Mouse (Mus musculus): ENCODE results near the gene Lrrc8c. TPM values are rescaled to one million over a fixed set of nuclear protein-coding genes. Genes with fewer than 3 reads are reported as not detected.

Lrrc8c gene
- total and polyA plus RNA-seq, 2 experiments from 2014 or later, result 6.9 to 11.5 TPM

DNA sequence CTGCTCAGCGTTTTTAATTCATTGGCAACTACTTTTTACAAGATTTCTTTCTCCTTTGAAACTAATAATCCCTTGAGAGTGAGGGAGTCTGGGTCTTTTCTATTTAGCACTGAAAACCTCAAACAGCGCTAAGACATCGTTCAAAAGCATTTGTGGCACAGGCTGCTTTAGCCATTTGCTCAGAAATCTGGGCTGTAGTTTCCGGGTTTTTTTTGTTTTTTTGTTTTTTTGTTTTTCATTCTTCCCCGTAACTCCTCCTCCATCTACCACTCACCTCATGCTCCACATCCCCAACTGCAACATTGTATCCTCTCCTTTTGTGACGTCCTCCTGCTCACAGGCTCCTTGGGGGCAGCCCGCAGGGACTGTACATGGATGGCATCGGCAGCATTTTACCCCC is 124.1 kb downstream of the Lrrc8c start:
- Histone ChIP-seq H3K4me2 (ENCODE audit: low read depth) (no peak overlapping the region), H3K36me3 (ENCODE audit: insufficient read depth) (no peaks in the 10 kb centered on the region), H3K27ac (ENCODE audit: low read depth, low read length) (no peak overlapping the region), H3K27me3 (ENCODE audit: insufficient read depth, low read length) (no peaks in the 10 kb centered on the region), H3K4me3 (ENCODE audit: low read depth, low read length) (no peak overlapping the region), H3K4me1 (ENCODE audit: insufficient read depth) (no peaks in the 10 kb centered on the region), H3K9me3 (ENCODE audit: low read length) (no peaks in the 10 kb centered on the region), H3K9ac (no peak overlapping the region)
- ATAC-seq (no peak), DNase-seq (no peak)
- WGBS, result 50% methylated on average over 8 of the region's 8 CpGs
- no peak for TF ChIP-seq CTCF (IDR thresholded peaks at IDR 0.05; ENCODE audit: low read depth)

DNA sequence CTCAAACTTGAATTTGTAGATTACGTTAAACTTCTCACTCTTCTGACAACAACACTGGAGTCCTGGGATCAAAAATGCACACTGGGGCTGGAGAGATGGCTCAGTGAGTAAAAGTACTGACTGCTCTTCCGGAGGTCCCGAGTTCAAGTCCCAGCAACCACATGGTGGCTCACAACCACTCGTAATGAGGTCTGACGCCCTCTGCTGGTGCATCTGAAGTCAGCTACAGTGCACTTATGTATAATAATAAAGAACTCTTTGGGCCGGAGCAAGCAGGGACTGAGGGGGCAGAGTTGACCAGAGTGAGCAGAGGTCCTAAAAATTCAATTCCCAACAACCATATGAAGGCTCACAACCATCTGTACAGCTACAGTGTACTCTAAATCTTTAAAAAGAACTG is 125.0 kb downstream of the Lrrc8c start:
- Histone ChIP-seq H3K27me3 (ENCODE audit: insufficient read depth, low read length) (no peaks in the 10 kb centered on the region), H3K4me3 (ENCODE audit: low read depth, low read length) (no peak overlapping the region), H3K27ac (ENCODE audit: low read depth, low read length) (no peak overlapping the region), H3K9me3 (ENCODE audit: low read length) (no peaks in the 10 kb centered on the region), H3K4me1 (ENCODE audit: insufficient read depth) (no peaks in the 10 kb centered on the region), H3K36me3 (ENCODE audit: insufficient read depth) (no peaks in the 10 kb centered on the region), H3K9ac (no peak overlapping the region), H3K4me2 (ENCODE audit: low read depth) (no peak overlapping the region)
- DNase-seq (no peak), ATAC-seq (no peak)
- 91% methylated on average over 6 of the region's 6 CpGs for WGBS
- peak; percentile 18; the same call in 1 of the 2 replicates for TF ChIP-seq CTCF (IDR thresholded peaks at IDR 0.05; ENCODE audit: low read depth)

DNA sequence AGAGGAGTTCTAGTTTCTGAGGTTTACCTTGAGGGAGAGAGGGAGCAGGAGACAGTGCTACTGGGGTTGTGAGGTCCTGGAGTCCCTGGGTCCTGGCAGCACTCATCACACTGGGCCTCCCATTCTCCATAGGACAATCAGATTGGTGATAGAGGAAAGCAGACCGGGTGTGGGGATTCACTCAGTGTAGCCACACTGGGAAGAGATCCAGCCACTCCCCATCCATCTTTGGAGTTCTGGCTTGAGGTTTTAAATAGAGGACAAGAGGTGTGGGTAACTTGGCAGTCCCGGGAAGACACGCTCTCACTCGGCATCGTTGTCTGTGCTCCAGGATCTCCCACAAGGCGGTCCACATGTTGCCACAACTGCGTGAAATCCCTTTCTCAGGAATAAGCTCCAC is 127.9 kb downstream of the Lrrc8c start:
- Histone ChIP-seq H3K36me3 (ENCODE audit: insufficient read depth) (no peaks in the 10 kb centered on the region), H3K4me2 (ENCODE audit: low read depth) (no peak overlapping the region), H3K9ac (no peak overlapping the region), H3K27ac (ENCODE audit: low read depth, low read length) (no peak overlapping the region), H3K4me3 (ENCODE audit: low read depth, low read length) (no peak overlapping the region), H3K9me3 (ENCODE audit: low read length) (no peaks in the 10 kb centered on the region), H3K4me1 (ENCODE audit: insufficient read depth) (no peaks in the 10 kb centered on the region), H3K27me3 (ENCODE audit: insufficient read depth, low read length) (no peaks in the 10 kb centered on the region)
- no peak for DNase-seq
- no peak for ATAC-seq
- TF ChIP-seq CTCF (IDR thresholded peaks at IDR 0.05; ENCODE audit: low read depth), result no peak
- 89% methylated on average over 7 of the region's 7 CpGs for WGBS

DNA sequence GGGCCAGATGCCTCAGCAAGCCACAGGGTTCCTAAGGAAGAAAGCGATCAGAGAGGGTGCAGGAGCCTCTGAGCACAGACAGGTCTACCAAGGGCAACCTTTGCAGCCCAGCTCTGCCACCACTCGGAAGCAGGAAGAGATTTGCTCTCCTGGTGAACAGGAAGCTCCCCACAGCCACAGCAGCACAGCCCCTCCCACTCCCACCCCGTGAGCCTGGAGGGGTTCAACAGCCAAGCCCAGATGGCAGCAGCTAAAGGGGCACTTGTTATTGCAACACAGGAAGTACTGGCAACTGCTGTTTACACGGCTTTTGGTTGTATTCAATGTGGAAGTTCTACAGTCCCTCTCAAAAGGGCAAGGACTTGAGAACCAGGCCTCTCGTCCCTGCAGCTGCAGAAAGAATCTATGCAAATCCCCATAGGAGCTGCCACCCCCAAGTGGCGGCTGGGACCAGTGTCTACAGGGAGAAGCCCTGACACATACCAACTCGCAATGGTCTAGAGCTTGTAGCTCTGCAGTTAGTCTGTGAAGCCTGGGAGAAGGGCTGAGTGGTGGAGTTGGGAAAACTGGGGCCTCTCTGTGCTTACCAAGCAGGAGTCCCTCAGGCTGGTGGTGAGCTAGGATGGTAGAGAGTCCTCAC is 129.6 kb downstream of the Lrrc8c start:
- Histone ChIP-seq H3K4me3 (ENCODE audit: low read depth, low read length) (no peak overlapping the region), H3K4me2 (ENCODE audit: low read depth) (no peak overlapping the region), H3K27ac (ENCODE audit: low read depth, low read length) (no peak overlapping the region), H3K9me3 (ENCODE audit: low read length) (no peaks in the 10 kb centered on the region), H3K4me1 (ENCODE audit: insufficient read depth) (no peaks in the 10 kb centered on the region), H3K36me3 (ENCODE audit: insufficient read depth) (no peaks in the 10 kb centered on the region), H3K27me3 (ENCODE audit: insufficient read depth, low read length) (no peaks in the 10 kb centered on the region), H3K9ac (no peak overlapping the region)
- no peak for TF ChIP-seq CTCF (IDR thresholded peaks at IDR 0.05; ENCODE audit: low read depth)
- WGBS, result 40% methylated on average over 7 of the region's 7 CpGs
- ATAC-seq (peak; percentile 83), DNase-seq (peak; percentile 8)

DNA sequence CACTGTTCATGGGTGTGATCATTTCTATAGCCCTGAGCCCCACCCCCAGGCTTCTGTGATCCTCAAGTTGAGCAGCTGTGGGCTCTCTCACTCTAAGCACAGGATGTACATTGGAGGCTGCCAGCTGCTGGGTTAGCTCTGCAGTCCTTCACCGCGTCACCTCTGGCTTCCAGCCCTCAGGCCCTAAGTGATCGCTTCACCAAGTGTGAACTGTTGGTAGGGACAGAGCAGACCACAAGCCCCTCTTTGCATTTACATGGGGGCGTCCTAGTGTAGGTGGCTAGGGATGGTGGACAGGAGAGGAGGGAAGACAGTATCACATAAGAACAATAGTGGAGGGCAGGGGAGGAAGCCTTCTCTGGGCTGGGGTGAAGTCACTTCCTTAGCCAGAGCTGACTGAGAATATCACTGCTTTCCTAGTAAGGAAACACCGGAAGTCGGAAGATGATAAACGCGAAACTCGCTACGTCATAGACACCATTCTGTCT is 130.4 kb downstream of the Lrrc8c start:
- Histone ChIP-seq H3K9ac (no peak overlapping the region), H3K9me3 (ENCODE audit: low read length) (no peaks in the 10 kb centered on the region), H3K4me2 (ENCODE audit: low read depth) (no peak overlapping the region), H3K27me3 (ENCODE audit: insufficient read depth, low read length) (no peaks in the 10 kb centered on the region), H3K4me1 (ENCODE audit: insufficient read depth) (no peaks in the 10 kb centered on the region), H3K4me3 (ENCODE audit: low read depth, low read length) (no peak overlapping the region), H3K27ac (ENCODE audit: low read depth, low read length) (no peak overlapping the region), H3K36me3 (ENCODE audit: insufficient read depth) (no peaks in the 10 kb centered on the region)
- DNase-seq, result no peak
- no peak for ATAC-seq
- no peak for TF ChIP-seq CTCF (IDR thresholded peaks at IDR 0.05; ENCODE audit: low read depth)
- 92% methylated on average over 10 of the region's 10 CpGs for whole genome bisulfite sequencing

DNA sequence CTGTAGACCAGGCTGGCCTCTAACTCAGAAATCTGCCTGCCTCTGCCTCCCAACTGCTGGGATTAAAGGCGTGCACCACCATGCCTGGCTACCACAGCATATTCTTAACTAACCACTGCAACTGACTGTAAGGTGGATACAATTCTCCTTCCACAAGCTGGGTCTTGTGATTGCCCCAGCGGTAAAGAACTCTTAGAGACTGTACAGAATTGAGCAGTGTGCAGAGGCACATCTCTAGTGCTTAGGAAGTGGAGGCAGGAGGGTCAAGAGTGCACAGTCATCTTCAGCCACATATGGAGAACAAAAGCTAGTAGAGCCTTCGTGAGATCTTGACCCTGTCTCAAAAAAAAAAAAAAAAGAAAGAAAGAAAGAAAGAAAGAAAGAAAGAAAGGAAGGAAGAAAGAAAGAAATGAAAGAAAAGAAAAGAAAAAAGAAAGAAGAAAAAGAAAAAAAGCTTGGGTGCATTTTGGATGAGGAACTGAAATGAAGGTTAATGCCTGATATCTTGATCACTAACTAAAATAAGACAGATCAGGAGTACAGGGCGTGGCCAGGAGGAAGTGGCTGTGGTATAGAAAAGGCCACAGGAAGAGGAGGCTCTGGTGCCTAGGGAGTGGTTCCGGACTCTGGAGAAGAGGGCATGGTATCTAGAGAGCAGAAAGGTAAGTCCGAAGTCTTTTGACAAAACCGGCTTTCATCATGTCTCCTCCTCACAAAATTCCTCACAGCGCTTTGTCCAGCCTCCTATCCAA is 131.7 kb downstream of the Lrrc8c start:
- Histone ChIP-seq H3K4me1 (ENCODE audit: insufficient read depth) (0 out of 2 replicates have a peak, but pooled peaks cover 6% of the 10 kb centered on the region), H3K4me2 (ENCODE audit: low read depth) (no peak overlapping the region), H3K27me3 (ENCODE audit: insufficient read depth, low read length) (no peaks in the 10 kb centered on the region), H3K4me3 (ENCODE audit: low read depth, low read length) (no peak overlapping the region), H3K9ac (no peak overlapping the region), H3K36me3 (ENCODE audit: insufficient read depth) (no peaks in the 10 kb centered on the region), H3K9me3 (ENCODE audit: low read length) (no peaks in the 10 kb centered on the region), H3K27ac (ENCODE audit: low read depth, low read length) (no peak overlapping the region)
- no peak for DNase-seq
- WGBS, result 91% methylated on average over 8 of the region's 8 CpGs
- ATAC-seq, result no peak
- no peak for TF ChIP-seq CTCF (IDR thresholded peaks at IDR 0.05; ENCODE audit: low read depth)

DNA sequence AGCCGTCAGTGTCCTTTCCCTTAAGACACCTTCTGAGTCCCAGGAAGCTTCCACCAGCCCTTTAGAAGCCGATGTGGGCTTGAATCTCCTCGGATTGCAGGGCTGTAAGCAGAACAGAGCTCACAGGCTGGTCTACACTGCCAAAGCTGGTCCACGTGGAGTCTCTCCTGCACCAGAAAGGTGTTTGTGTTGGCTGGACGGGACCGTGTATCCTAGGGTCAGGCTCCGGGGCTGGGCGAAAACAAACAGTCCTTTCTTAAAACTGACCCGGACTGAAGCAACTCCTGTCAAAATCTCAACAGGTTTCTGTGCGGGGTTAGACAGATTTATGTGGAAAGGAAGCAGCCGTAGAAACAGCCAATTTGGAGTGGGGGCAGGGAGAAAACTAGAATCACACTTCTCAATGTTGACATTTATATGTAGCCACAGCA is 132.4 kb downstream of the Lrrc8c start:
- DNase-seq (no peak), ATAC-seq (no peak)
- 81% methylated on average over 11 of the region's 11 CpGs for WGBS
- Histone ChIP-seq H3K4me3 (ENCODE audit: low read depth, low read length) (no peak overlapping the region), H3K27ac (ENCODE audit: low read depth, low read length) (no peak overlapping the region), H3K27me3 (ENCODE audit: insufficient read depth, low read length) (no peaks in the 10 kb centered on the region), H3K4me2 (ENCODE audit: low read depth) (no peak overlapping the region), H3K36me3 (ENCODE audit: insufficient read depth) (no peaks in the 10 kb centered on the region), H3K9me3 (ENCODE audit: low read length) (no peaks in the 10 kb centered on the region), H3K4me1 (ENCODE audit: insufficient read depth) (0 out of 2 replicates have a peak, but pooled peaks cover 6% of the 10 kb centered on the region), H3K9ac (no peak overlapping the region)
- no peak for TF ChIP-seq CTCF (IDR thresholded peaks at IDR 0.05; ENCODE audit: low read depth)
